Comparison of ENCODE assay signal across 14 mouse cellular contexts in the genomic region with DNA sequence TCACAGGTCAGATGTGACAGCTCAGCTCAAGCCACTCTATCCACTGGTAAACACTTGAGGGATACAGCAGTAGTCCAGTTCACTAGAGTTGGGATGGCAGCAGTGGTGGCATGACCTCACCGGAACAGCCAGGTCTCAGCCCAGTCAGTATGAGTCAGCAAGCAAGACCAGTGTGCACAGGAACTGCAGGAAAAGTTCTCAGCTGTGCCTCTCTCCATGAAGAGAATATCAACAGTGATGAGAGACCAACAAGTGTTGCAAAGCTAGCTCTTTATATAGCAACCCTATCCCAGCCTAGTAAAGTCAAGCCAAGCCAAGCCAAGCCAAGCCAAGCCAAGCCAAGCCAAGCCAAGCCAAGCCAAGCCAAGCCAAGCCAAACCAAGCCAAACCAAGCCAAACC. TPM values are rescaled to one million over a fixed set of nuclear protein-coding genes. Genes with fewer than 3 reads are reported as not detected.
"Had no signal": no experiment of that assay in that cellular context is flagged by ENCODE, and none has a peak within 500 bp of the region (broad histone marks: within the 10 kb centered on the region; RNA-seq: fewer than 3 reads in every experiment).

No protein-coding gene starts in this region.

- H3K4me1 ChIP-seq: limb, embryonic 10.5 days; liver, embryonic 15.5 days; midbrain, embryonic 10.5 days; neural tube, embryonic 15.5 days had no signal

- H3K9me3 ChIP-seq: limb, embryonic 10.5 days; liver, embryonic 15.5 days; midbrain, embryonic 10.5 days; neural tube, embryonic 15.5 days had no signal

- H3K27me3 ChIP-seq: liver, embryonic 15.5 days; neural tube, embryonic 15.5 days had no signal

- H3K27ac ChIP-seq: left cerebral cortex, adult 2 months; limb, embryonic 10.5 days; liver, embryonic 15.5 days; midbrain, embryonic 10.5 days; neural tube, embryonic 15.5 days had no signal

- DNase-seq: lung, adult 2 months; lung, postnatal 4 days; midbrain, embryonic 14.5 days; right cerebral cortex, adult 18-20 months; right cerebral cortex, postnatal 25 days; thymus, postnatal 4 days had no signal

- H3K36me3 ChIP-seq: limb, embryonic 10.5 days; liver, embryonic 15.5 days; midbrain, embryonic 10.5 days; neural tube, embryonic 15.5 days had no signal

- H3K4me3 ChIP-seq: left cerebral cortex, adult 2 months; limb, embryonic 10.5 days; liver, embryonic 15.5 days; midbrain, embryonic 10.5 days; myocyte; neural tube, embryonic 15.5 days had no signal

RNA-seq across cellular contexts. Expression of gene Cdh8, which starts 30.2 kb away (rescaled TPM):
- total RNA-seq: megakaryocyte, adult 5-6 weeks had no signal
- polyA plus RNA-seq: lung, adult 2 months; myocyte; small intestine, adult 2 months had no signal
